Mouse (Mus musculus): ENCODE data around the gene Rsl1. TPM values are rescaled to one million over a fixed set of nuclear protein-coding genes. Genes with fewer than 3 reads are reported as not detected.

The Rsl1 gene
- under 1 TPM; 0.05 to 0.79 TPM for polyA plus RNA-seq (2012; fragmentation: generic; extraction: Trizol)

GRCm38 (mm10) chr13:67172991-67173722 lies at the start of gene Rsl1:
Gene Rsl1 (plus strand): TSS chr13:67173182.

GRCm38 (mm10) chr13:67194340-67194894 lies 21.4 kb downstream of the Rsl1 start, which contains the start of gene Zfp455:
Gene Zfp455 (plus strand): TSS chr13:67194506.

Other genes with a start within 250 kb of the Rsl1 start
- gene Zfp712, start 112.0 kb upstream of the Rsl1 start, polyA plus RNA-seq (2012; fragmentation: generic; extraction: Trizol), result under 1 TPM in 1 of 2 experiments, not detected in 1; 0.13 TPM
- gene Zfp708, start 75.2 kb upstream of the Rsl1 start, polyA plus RNA-seq (2012; fragmentation: generic; extraction: Trizol), result under 1 TPM in 1 of 2 experiments, not detected in 1; 0.21 TPM
- gene Gm28557, start 64.6 kb upstream of the Rsl1 start, polyA plus RNA-seq (2012; fragmentation: generic; extraction: Trizol), result 1 to 10 TPM in 1 of 2 experiments, under 1 TPM in 1; 0.44 to 1.9 TPM
- gene Rslcan18, start 56.9 kb upstream of the Rsl1 start, polyA plus RNA-seq (2012; fragmentation: generic; extraction: Trizol), result under 1 TPM; 0.01 to 0.15 TPM
- under 1 TPM; 0.04 to 0.74 TPM for gene Zfp759, start 51.5 kb upstream of the Rsl1 start, polyA plus RNA-seq (2012; fragmentation: generic; extraction: Trizol)
- gene Zfp455, start 21.3 kb downstream of the Rsl1 start, polyA plus RNA-seq (2012; fragmentation: generic; extraction: Trizol), result under 1 TPM in 1 of 2 experiments, not detected in 1; 0.31 TPM
- gene Zfp458, start 105.3 kb downstream of the Rsl1 start, polyA plus RNA-seq (2012; fragmentation: generic; extraction: Trizol), result under 1 TPM; 0.01 to 0.17 TPM
- under 1 TPM in 1 of 2 experiments, not detected in 1; 0.63 TPM for gene Zfp457, start 133.3 kb downstream of the Rsl1 start, polyA plus RNA-seq (2012; fragmentation: generic; extraction: Trizol)
- gene Zfp595, start 159.4 kb downstream of the Rsl1 start, polyA plus RNA-seq (2012; fragmentation: generic; extraction: Trizol), result under 1 TPM; 0.06 to 0.68 TPM
- 1 to 10 TPM in 1 of 2 experiments, under 1 TPM in 1; 0.16 to 2.3 TPM for gene Gm28044, start 187.4 kb downstream of the Rsl1 start, polyA plus RNA-seq (2012; fragmentation: generic; extraction: Trizol)
- gene Zfp953, start 187.4 kb downstream of the Rsl1 start, polyA plus RNA-seq (2012; fragmentation: generic; extraction: Trizol), result under 1 TPM; 0.04 to 0.35 TPM
- 1 to 10 TPM in 1 of 2 experiments, under 1 TPM in 1; 0.82 to 3.3 TPM for gene Gm28041, start 202.6 kb downstream of the Rsl1 start, polyA plus RNA-seq (2012; fragmentation: generic; extraction: Trizol)
- under 1 TPM; 0.02 to 0.30 TPM for gene Zfp456, start 202.6 kb downstream of the Rsl1 start, polyA plus RNA-seq (2012; fragmentation: generic; extraction: Trizol)
- 1 to 10 TPM in 1 of 2 experiments, under 1 TPM in 1; 0.19 to 3.6 TPM for gene Zfp429, start 226.6 kb downstream of the Rsl1 start, polyA plus RNA-seq (2012; fragmentation: generic; extraction: Trizol)
- not detected for gene Zfp459, start 248.2 kb downstream of the Rsl1 start, polyA plus RNA-seq (2012; fragmentation: generic; extraction: Trizol)